Mouse (Mus musculus): ENCODE data around the gene Map3k12. TPM values are rescaled to one million over a fixed set of nuclear protein-coding genes. Genes with fewer than 3 reads are reported as not detected.

Gene Map3k12
- polyA plus RNA-seq, 1 experiment from 2014 or later = 37.6 TPM

DNA sequence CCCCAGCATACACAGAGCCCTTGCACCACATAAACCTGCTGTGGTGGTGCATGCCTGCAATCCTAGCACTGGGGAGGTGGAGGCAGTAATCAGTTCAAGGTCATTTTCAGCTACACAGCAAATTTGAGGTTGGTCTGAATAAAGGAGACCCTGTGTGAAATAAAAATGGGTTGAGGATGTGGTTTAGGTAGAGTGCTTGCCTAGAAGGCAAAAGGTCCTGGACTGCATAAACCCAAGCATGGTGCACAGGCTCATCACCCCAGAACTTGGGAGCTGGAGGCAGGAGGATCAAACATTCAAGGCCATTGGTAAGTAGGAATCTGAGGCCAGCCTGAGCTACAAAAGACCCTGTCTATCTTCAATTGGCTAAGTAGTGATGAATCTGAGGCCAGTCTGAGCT is 9.3 kb downstream of the Map3k12 start:
- Histone ChIP-seq H3K27me3 (no peaks in the 10 kb centered on the region), H3K9ac (no peak overlapping the region), H3K9me3 (replicated peaks) (no peaks in the 10 kb centered on the region), H3K36me3 (ENCODE audit: poor library complexity, severe bottlenecking) (peaks cover 42% of the 10 kb centered on the region), H3K4me1 (peaks cover 36% of the 10 kb centered on the region), H3K27ac (no peak overlapping the region), H3K4me3 (no peak overlapping the region), H3K4me2 (no peak overlapping the region)
- ATAC-seq = no peak

DNA sequence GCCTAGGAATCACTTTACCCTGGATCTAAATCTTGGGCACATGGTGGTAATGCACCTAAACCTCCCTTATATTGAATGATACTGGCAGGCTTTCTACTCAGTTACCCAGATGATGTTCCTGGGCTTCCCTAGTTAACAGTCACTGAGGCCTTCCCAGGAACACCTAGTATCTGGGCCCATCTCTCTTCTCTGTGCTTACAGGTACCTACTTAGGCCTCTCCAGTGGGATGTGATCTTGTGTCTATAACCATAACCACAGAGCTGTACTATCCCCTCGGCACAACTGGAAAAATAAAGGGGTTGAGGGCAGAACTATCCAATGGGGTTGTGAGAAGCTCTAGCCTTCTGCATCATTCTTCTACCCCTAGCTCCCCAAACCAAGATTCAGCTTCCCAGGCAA is 10.0 kb downstream of the Map3k12 start:
- Histone ChIP-seq H3K4me1 (peaks cover 29% of the 10 kb centered on the region), H3K4me2 (no peak overlapping the region), H3K27ac (no peak overlapping the region), H3K9me3 (replicated peaks) (no peaks in the 10 kb centered on the region), H3K27me3 (no peaks in the 10 kb centered on the region), H3K36me3 (ENCODE audit: poor library complexity, severe bottlenecking) (peaks cover 49% of the 10 kb centered on the region), H3K4me3 (no peak overlapping the region), H3K9ac (no peak overlapping the region)
- ATAC-seq = no peak
- WGBS = 81% methylated on average over 1 of the region's 1 CpGs

GRCm38 (mm10) chr15:102506464-102506830 is 10.4 kb downstream of the Map3k12 start:
- WGBS = 70% methylated on average over 2 of the region's 2 CpGs
- no peak overlapping the region for H3K9ac ChIP-seq

DNA sequence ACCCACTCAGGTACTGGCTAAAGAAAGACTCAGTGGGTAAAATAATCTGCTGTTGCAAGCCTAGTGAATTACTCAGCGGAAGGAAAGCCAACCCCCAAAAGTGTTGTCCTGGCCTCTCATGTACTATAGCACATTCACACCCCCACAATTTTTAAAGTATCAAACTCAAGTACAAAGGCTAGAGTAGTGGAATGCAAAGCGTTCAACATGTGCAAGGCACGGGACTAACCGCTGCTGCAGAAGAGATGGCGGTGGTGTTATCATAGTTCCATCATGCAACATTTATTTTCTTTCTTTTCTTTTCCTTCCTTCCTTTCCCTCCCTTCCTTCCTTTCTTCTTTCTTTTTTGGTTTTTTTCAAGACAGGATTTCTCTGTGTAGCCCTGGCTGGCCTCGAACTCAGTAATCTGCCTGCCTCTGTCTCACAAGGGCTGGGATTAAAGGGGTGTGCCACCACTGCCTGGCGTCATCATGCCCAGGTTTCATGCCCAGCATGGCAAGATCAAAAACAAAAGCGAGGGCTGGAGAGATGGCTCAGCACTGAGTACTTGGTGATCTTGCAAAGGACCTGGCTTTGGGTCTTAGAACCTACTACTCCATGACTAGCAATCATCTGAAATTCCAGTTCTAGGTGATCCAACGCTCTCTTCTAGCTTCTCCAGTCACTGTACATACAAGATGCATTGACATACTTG is 10.9 kb downstream of the Map3k12 start:
- peaks cover 20% of the 10 kb centered on the region for H3K4me1 ChIP-seq
- H3K4me3 ChIP-seq = no peak overlapping the region
- ATAC-seq = no peak
- H3K9me3 ChIP-seq (replicated peaks) = no peaks in the 10 kb centered on the region
- WGBS = 90% methylated on average over 9 of the region's 9 CpGs
- H3K4me2 ChIP-seq = no peak overlapping the region
- H3K9ac ChIP-seq = no peak overlapping the region
- H3K27me3 ChIP-seq = no peaks in the 10 kb centered on the region
- H3K27ac ChIP-seq = no peak overlapping the region
- H3K36me3 ChIP-seq (ENCODE audit: poor library complexity, severe bottlenecking) = peaks cover 58% of the 10 kb centered on the region

More at GRCm38 (mm10) chr15:102506464-102506830, 10.4 kb downstream of the Map3k12 start:
- H3K4me3 ChIP-seq = no peak overlapping the region
- H3K9me3 ChIP-seq (replicated peaks) = no peaks in the 10 kb centered on the region
- H3K4me1 ChIP-seq = peaks cover 25% of the 10 kb centered on the region
- H3K27ac ChIP-seq = no peak overlapping the region
- ATAC-seq = no peak
- H3K36me3 ChIP-seq (ENCODE audit: poor library complexity, severe bottlenecking) = peaks cover 53% of the 10 kb centered on the region
- no peaks in the 10 kb centered on the region for H3K27me3 ChIP-seq
- no peak overlapping the region for H3K4me2 ChIP-seq

DNA sequence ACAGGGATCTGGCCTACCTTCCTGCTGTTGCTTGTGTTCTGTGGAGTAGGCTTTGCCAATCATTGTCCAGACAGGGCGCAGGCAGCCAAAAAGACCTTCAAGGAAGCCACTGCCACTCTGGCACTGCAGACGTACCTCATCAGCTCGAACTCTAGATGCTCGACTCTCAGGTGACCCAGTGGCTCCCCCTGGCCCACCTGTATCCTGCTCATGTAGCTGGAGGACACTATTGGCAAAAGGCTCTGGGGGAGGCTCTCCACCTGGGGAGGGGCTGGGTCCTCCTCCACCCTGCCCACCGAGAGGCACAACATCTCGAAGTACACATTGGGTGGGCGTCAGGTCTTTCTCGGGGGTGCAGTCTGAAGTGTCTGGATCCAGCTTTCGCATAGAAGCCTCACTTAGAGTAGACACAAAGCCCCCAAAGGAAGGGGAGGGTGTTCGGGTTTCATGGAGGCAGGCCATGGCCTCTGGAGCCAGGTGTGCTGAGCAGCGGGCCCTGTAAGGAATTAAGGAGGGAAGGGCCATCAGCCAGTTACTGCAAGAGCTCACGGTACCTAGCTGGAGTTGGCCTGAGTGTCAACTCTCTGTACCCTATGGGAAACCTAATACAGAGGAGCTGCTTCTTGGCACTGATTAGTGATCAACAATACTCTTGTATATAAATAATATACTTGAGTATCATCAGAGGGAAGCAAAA is 11.6 kb downstream of the Map3k12 start:
- peaks cover 65% of the 10 kb centered on the region for H3K36me3 ChIP-seq (ENCODE audit: poor library complexity, severe bottlenecking)

GRCm38 (mm10) chr15:102503924-102504782 is 12.7 kb downstream of the Map3k12 start:
- no peak overlapping the region for H3K4me2 ChIP-seq
- 91% methylated on average over 9 of the region's 9 CpGs for WGBS
- no peak overlapping the region for H3K9ac ChIP-seq
- H3K27ac ChIP-seq = no peak overlapping the region
- H3K9me3 ChIP-seq (replicated peaks) = no peaks in the 10 kb centered on the region
- peaks cover 76% of the 10 kb centered on the region for H3K36me3 ChIP-seq (ENCODE audit: poor library complexity, severe bottlenecking)
- ATAC-seq = no peak
- H3K27me3 ChIP-seq = no peaks in the 10 kb centered on the region
- H3K4me3 ChIP-seq = no peak overlapping the region
- 0 out of 2 replicates have a peak, but pooled peaks cover 4% of the 10 kb centered on the region for H3K4me1 ChIP-seq

More for the DNA sequence above, 11.6 kb downstream of the Map3k12 start:
- Histone ChIP-seq H3K4me1 (peaks cover 15% of the 10 kb centered on the region), H3K9me3 (replicated peaks) (no peaks in the 10 kb centered on the region), H3K9ac (no peak overlapping the region), H3K4me3 (no peak overlapping the region), H3K27me3 (no peaks in the 10 kb centered on the region), H3K27ac (no peak overlapping the region), H3K4me2 (no peak overlapping the region)
- no peak for ATAC-seq
- WGBS = 81% methylated on average over 12 of the region's 12 CpGs

GRCm38 (mm10) chr15:102503447-102503846 is 13.4 kb downstream of the Map3k12 start, which contains the start of gene Gm10337:
Gene Gm10337 (plus strand): TSS chr15:102503722.
- peaks cover 79% of the 10 kb centered on the region for H3K36me3 ChIP-seq (ENCODE audit: poor library complexity, severe bottlenecking)
- H3K4me3 ChIP-seq = no peak within 1 kb of the TSS
- H3K4me2 ChIP-seq = no peak within 1 kb of the TSS
- WGBS = 87% methylated on average over 1 of the region's 1 CpGs
- H3K27ac ChIP-seq = no peak within 1 kb of the TSS
- no peak for ATAC-seq
- H3K9ac ChIP-seq = no peak within 1 kb of the TSS
- no peaks in the 10 kb centered on the region for H3K27me3 ChIP-seq
- no peaks in the 10 kb centered on the region for H3K9me3 ChIP-seq (replicated peaks)
- H3K4me1 ChIP-seq = no peaks in the 10 kb centered on the region

GRCm38 (mm10) chr15:102502254-102502840 is 14.5 kb downstream of the Map3k12 start:
- no peak for ATAC-seq
- Histone ChIP-seq H3K4me3 (no peak overlapping the region), H3K27ac (no peak overlapping the region), H3K4me1 (no peaks in the 10 kb centered on the region), H3K27me3 (no peaks in the 10 kb centered on the region), H3K9ac (no peak overlapping the region), H3K36me3 (ENCODE audit: poor library complexity, severe bottlenecking) (peaks cover 86% of the 10 kb centered on the region), H3K9me3 (replicated peaks) (no peaks in the 10 kb centered on the region), H3K4me2 (no peak overlapping the region)
- 82% methylated on average over 9 of the region's 9 CpGs for WGBS

GRCm38 (mm10) chr15:102501084-102501814 is 15.6 kb downstream of the Map3k12 start:
- ATAC-seq = peak; percentile 6; the same call in 1 of the 2 replicates
- H3K36me3 ChIP-seq (ENCODE audit: poor library complexity, severe bottlenecking) = peaks cover 91% of the 10 kb centered on the region
- no peak overlapping the region for H3K4me3 ChIP-seq
- no peaks in the 10 kb centered on the region for H3K27me3 ChIP-seq
- no peak overlapping the region for H3K4me2 ChIP-seq
- WGBS = 87% methylated on average over 19 of the region's 19 CpGs
- no peak overlapping the region for H3K27ac ChIP-seq
- no peaks in the 10 kb centered on the region for H3K9me3 ChIP-seq (replicated peaks)
- H3K9ac ChIP-seq = no peak overlapping the region
- H3K4me1 ChIP-seq = no peaks in the 10 kb centered on the region

DNA sequence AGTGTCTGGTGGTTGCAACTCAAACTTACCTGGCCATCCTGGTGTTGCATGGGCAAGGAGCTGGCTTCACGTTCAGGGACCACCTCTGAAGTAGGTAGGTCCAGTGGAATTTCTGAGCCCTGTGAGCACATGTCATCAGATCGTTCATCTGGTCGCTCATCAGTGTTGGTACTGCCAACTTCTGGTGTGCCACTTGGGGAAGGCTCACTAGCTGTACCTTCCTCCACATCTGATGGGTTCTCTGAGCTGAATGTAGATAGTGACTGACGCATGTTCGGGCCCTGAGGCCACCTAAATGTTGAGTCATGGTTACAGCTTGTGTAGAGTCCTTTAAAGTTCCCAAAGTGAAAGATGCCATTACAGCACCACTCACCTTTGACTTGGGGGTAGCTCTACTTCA is 16.4 kb downstream of the Map3k12 start:
- 91% methylated on average over 5 of the region's 5 CpGs for WGBS
- no peak overlapping the region for H3K27ac ChIP-seq
- no peaks in the 10 kb centered on the region for H3K9me3 ChIP-seq (replicated peaks)
- no peak for ATAC-seq
- H3K4me2 ChIP-seq = no peak overlapping the region
- no peak overlapping the region for H3K4me3 ChIP-seq
- peaks cover 94% of the 10 kb centered on the region for H3K36me3 ChIP-seq (ENCODE audit: poor library complexity, severe bottlenecking)
- no peak overlapping the region for H3K9ac ChIP-seq
- H3K4me1 ChIP-seq = no peaks in the 10 kb centered on the region
- H3K27me3 ChIP-seq = no peaks in the 10 kb centered on the region

- Histone ChIP-seq H3K36me3 (ENCODE audit: poor library complexity, severe bottlenecking) (peaks cover 94% of the 10 kb centered on the region), H3K4me2 (no peak overlapping the region), H3K4me1 (no peaks in the 10 kb centered on the region), H3K27me3 (no peaks in the 10 kb centered on the region), H3K9me3 (replicated peaks) (no peaks in the 10 kb centered on the region), H3K9ac (no peak overlapping the region), H3K4me3 (no peak overlapping the region), H3K27ac (no peak overlapping the region)
- WGBS = 91% methylated on average over 6 of the region's 6 CpGs
- no peak for ATAC-seq
Measured at GRCm38 (mm10) chr15:102499851-102500250, 17.0 kb downstream of the Map3k12 start.

Data from forebrain, embryonic 13.5 days (tissue).